Mouse (Mus musculus): Measurements from ENCODE around the gene Anapc7. TPM values are rescaled to one million over a fixed set of nuclear protein-coding genes. Genes with fewer than 3 reads are reported as not detected.
"Not testable (repeated sequence)": the region's sequence is repeated elsewhere in the genome, so short reads cannot be mapped to it uniquely, and the experiment has no call there.

The Anapc7 gene
- polyA plus RNA-seq, 1 experiment from 2014 or later, result 27.2 TPM

- H3K4me3 ChIP-seq (replicated peaks; ENCODE audit: low read length); ATAC-seq (ENCODE audit: low FRiP score); H3K36me3 ChIP-seq (replicated peaks; ENCODE audit: control insufficient read depth, insufficient read depth); H3K27ac ChIP-seq; H3K9me3 ChIP-seq (ENCODE audit: control insufficient read depth, low read length); H3K4me2 ChIP-seq (replicated peaks); H3K9ac ChIP-seq; DNase-seq (ENCODE audit: low spot score); H3K27me3 ChIP-seq (ENCODE audit: control insufficient read depth, insufficient read depth, low read length): not testable (repeated sequence)
- 69% methylated on average over 4 of the region's 4 CpGs for WGBS
- H3K4me1 ChIP-seq (replicated peaks; ENCODE audit: control insufficient read depth, insufficient read depth, low read length), result peaks cover 20% of the 10 kb centered on the region
These were observed 817 bp upstream of the Anapc7 start for GRCm38 (mm10) chr5:122420676-122421075.

GRCm38 (mm10) chr5:122422071-122422964, 825 bp downstream of the Anapc7 start:
- Histone ChIP-seq H3K36me3 (replicated peaks; ENCODE audit: control insufficient read depth, insufficient read depth) (no peaks in the 10 kb centered on the region), H3K27me3 (ENCODE audit: control insufficient read depth, insufficient read depth, low read length) (no peaks in the 10 kb centered on the region), H3K4me2 (replicated peaks) (peak overlapping the region; percentile 72), H3K4me3 (replicated peaks; ENCODE audit: low read length) (peak overlapping the region; percentile 71), H3K9ac (peak overlapping the region; percentile 74), H3K9me3 (ENCODE audit: control insufficient read depth, low read length) (no peaks in the 10 kb centered on the region), H3K27ac (peak overlapping the region; percentile 93), H3K4me1 (replicated peaks; ENCODE audit: control insufficient read depth, insufficient read depth, low read length) (peaks cover 20% of the 10 kb centered on the region)
- WGBS, result under 1% methylated on average over 73 of the region's 73 CpGs
- ATAC-seq (ENCODE audit: low FRiP score) (peak; percentile 89), DNase-seq (ENCODE audit: low spot score) (peak; percentile 92)

- DNase-seq (ENCODE audit: low spot score) (no peak), ATAC-seq (ENCODE audit: low FRiP score) (no peak)
- no peaks in the 10 kb centered on the region for H3K27me3 ChIP-seq (ENCODE audit: control insufficient read depth, insufficient read depth, low read length)
- no peak overlapping the region for H3K27ac ChIP-seq
- WGBS, result 29% methylated on average over 15 of the region's 15 CpGs
- H3K9me3 ChIP-seq (ENCODE audit: control insufficient read depth, low read length), result no peaks in the 10 kb centered on the region
- peaks cover 20% of the 10 kb centered on the region for H3K4me1 ChIP-seq (replicated peaks; ENCODE audit: control insufficient read depth, insufficient read depth, low read length)
- peaks cover 4% of the 10 kb centered on the region for H3K36me3 ChIP-seq (replicated peaks; ENCODE audit: control insufficient read depth, insufficient read depth)
- peak overlapping the region; percentile 74 for H3K9ac ChIP-seq
- peak overlapping the region; percentile 71 for H3K4me3 ChIP-seq (replicated peaks; ENCODE audit: low read length)
- H3K4me2 ChIP-seq (replicated peaks), result peak overlapping the region; percentile 72
These were observed 1.6 kb downstream of the Anapc7 start for GRCm38 (mm10) chr5:122423083-122423482.

- Histone ChIP-seq H3K27me3 (ENCODE audit: control insufficient read depth, insufficient read depth, low read length) (no peaks in the 10 kb centered on the region), H3K4me1 (replicated peaks; ENCODE audit: control insufficient read depth, insufficient read depth, low read length) (peaks cover 20% of the 10 kb centered on the region), H3K4me2 (replicated peaks) (no peak overlapping the region), H3K27ac (no peak overlapping the region), H3K9me3 (ENCODE audit: control insufficient read depth, low read length) (no peaks in the 10 kb centered on the region), H3K36me3 (replicated peaks; ENCODE audit: control insufficient read depth, insufficient read depth) (peaks cover 29% of the 10 kb centered on the region), H3K4me3 (replicated peaks; ENCODE audit: low read length) (no peak overlapping the region), H3K9ac (no peak overlapping the region)
- DNase-seq (ENCODE audit: low spot score) (no peak), ATAC-seq (ENCODE audit: low FRiP score) (no peak)
- 88% methylated on average over 2 of the region's 2 CpGs for WGBS
These were observed 4.1 kb downstream of the Anapc7 start for GRCm38 (mm10) chr5:122425550-122425949.

GRCm38 (mm10) chr5:122430036-122430775, 8.7 kb downstream of the Anapc7 start:
- Histone ChIP-seq H3K9me3 (ENCODE audit: control insufficient read depth, low read length) (no peaks in the 10 kb centered on the region), H3K27ac (no peak overlapping the region), H3K4me2 (replicated peaks) (no peak overlapping the region), H3K4me1 (replicated peaks; ENCODE audit: control insufficient read depth, insufficient read depth, low read length) (no peaks in the 10 kb centered on the region), H3K9ac (no peak overlapping the region), H3K36me3 (replicated peaks; ENCODE audit: control insufficient read depth, insufficient read depth) (peaks cover 75% of the 10 kb centered on the region), H3K27me3 (ENCODE audit: control insufficient read depth, insufficient read depth, low read length) (no peaks in the 10 kb centered on the region), H3K4me3 (replicated peaks; ENCODE audit: low read length) (no peak overlapping the region)
- no peak for ATAC-seq (ENCODE audit: low FRiP score)
- no peak for DNase-seq (ENCODE audit: low spot score)
- 93% methylated on average over 4 of the region's 4 CpGs for WGBS

- 97% methylated on average over 8 of the region's 8 CpGs for WGBS
- ATAC-seq (ENCODE audit: low FRiP score), result no peak
- no peak overlapping the region for H3K9ac ChIP-seq
- H3K4me3 ChIP-seq (replicated peaks; ENCODE audit: low read length), result no peak overlapping the region
- H3K27me3 ChIP-seq (ENCODE audit: control insufficient read depth, insufficient read depth, low read length), result no peaks in the 10 kb centered on the region
- no peak overlapping the region for H3K4me2 ChIP-seq (replicated peaks)
- no peaks in the 10 kb centered on the region for H3K4me1 ChIP-seq (replicated peaks; ENCODE audit: control insufficient read depth, insufficient read depth, low read length)
- DNase-seq (ENCODE audit: low spot score), result no peak
- no peaks in the 10 kb centered on the region for H3K9me3 ChIP-seq (ENCODE audit: control insufficient read depth, low read length)
- peaks cover 85% of the 10 kb centered on the region for H3K36me3 ChIP-seq (replicated peaks; ENCODE audit: control insufficient read depth, insufficient read depth)
- no peak overlapping the region for H3K27ac ChIP-seq
These were observed 9.7 kb downstream of the Anapc7 start for GRCm38 (mm10) chr5:122431221-122431620.

- Histone ChIP-seq H3K36me3 (replicated peaks; ENCODE audit: control insufficient read depth, insufficient read depth) (peaks cover 100% of the 10 kb centered on the region), H3K4me2 (replicated peaks) (no peak overlapping the region), H3K9ac (no peak overlapping the region), H3K27ac (no peak overlapping the region), H3K27me3 (ENCODE audit: control insufficient read depth, insufficient read depth, low read length) (no peaks in the 10 kb centered on the region), H3K9me3 (ENCODE audit: control insufficient read depth, low read length) (no peaks in the 10 kb centered on the region), H3K4me1 (replicated peaks; ENCODE audit: control insufficient read depth, insufficient read depth, low read length) (no peaks in the 10 kb centered on the region), H3K4me3 (replicated peaks; ENCODE audit: low read length) (no peak overlapping the region)
- 80% methylated on average over 4 of the region's 4 CpGs for WGBS
- DNase-seq (ENCODE audit: low spot score) (no peak), ATAC-seq (ENCODE audit: low FRiP score) (no peak)
These were observed 13.0 kb downstream of the Anapc7 start for GRCm38 (mm10) chr5:122434541-122434940.

- H3K4me3 ChIP-seq (replicated peaks; ENCODE audit: low read length), result no peak overlapping the region
- DNase-seq (ENCODE audit: low spot score), result no peak
- ATAC-seq (ENCODE audit: low FRiP score), result no peak
- H3K4me1 ChIP-seq (replicated peaks; ENCODE audit: control insufficient read depth, insufficient read depth, low read length), result no peaks in the 10 kb centered on the region
- H3K27me3 ChIP-seq (ENCODE audit: control insufficient read depth, insufficient read depth, low read length), result no peaks in the 10 kb centered on the region
- H3K9ac ChIP-seq, result no peak overlapping the region
- no peak overlapping the region for H3K4me2 ChIP-seq (replicated peaks)
- H3K9me3 ChIP-seq (ENCODE audit: control insufficient read depth, low read length), result no peaks in the 10 kb centered on the region
- no peak overlapping the region for H3K27ac ChIP-seq
- WGBS, result 87% methylated on average over 19 of the region's 19 CpGs
- H3K36me3 ChIP-seq (replicated peaks; ENCODE audit: control insufficient read depth, insufficient read depth), result peaks cover 100% of the 10 kb centered on the region
These were observed 18.1 kb downstream of the Anapc7 start for GRCm38 (mm10) chr5:122439400-122440094.

- no peaks in the 10 kb centered on the region for H3K27me3 ChIP-seq (ENCODE audit: control insufficient read depth, insufficient read depth, low read length)
- ATAC-seq (ENCODE audit: low FRiP score) (no peak), DNase-seq (ENCODE audit: low spot score) (no peak)
- H3K4me3 ChIP-seq (replicated peaks; ENCODE audit: low read length), result no peak overlapping the region
- H3K4me2 ChIP-seq (replicated peaks), result no peak overlapping the region
- WGBS, result 96% methylated on average over 12 of the region's 12 CpGs
- H3K27ac ChIP-seq, result no peak overlapping the region
- peaks cover 100% of the 10 kb centered on the region for H3K36me3 ChIP-seq (replicated peaks; ENCODE audit: control insufficient read depth, insufficient read depth)
- no peak overlapping the region for H3K9ac ChIP-seq
- no peaks in the 10 kb centered on the region for H3K4me1 ChIP-seq (replicated peaks; ENCODE audit: control insufficient read depth, insufficient read depth, low read length)
- H3K9me3 ChIP-seq (ENCODE audit: control insufficient read depth, low read length), result no peaks in the 10 kb centered on the region
These were observed 18.7 kb downstream of the Anapc7 start for GRCm38 (mm10) chr5:122440095-122440630.

All from hindbrain, embryonic 14.5 days (tissue).